Mouse (Mus musculus): Measurements from ENCODE around the gene Col17a1.
A peak's percentile ranks its signal among the peaks of the same experiment; 100 is the strongest.

Gene Col17a1

GRCm38 (mm10) chr19:47691994-47692393 is at the start of gene Col17a1:
TSS of gene Col17a1 (minus strand) at chr19:47692094.
- no peak for DNase-seq (ENCODE audit: low spot score in 2 of 2)

GRCm38 (mm10) chr19:47731931-47732330 is 40.0 kb upstream of the Col17a1 start:
- peak in 1 of 2 experiments; percentile 61 for DNase-seq (ENCODE audit: low spot score in 2 of 2)

- peak; percentile 98 to 99 for DNase-seq (ENCODE audit: low spot score in 2 of 2)
Observed at GRCm38 (mm10) chr19:47731071-47731881, 39.4 kb upstream of the Col17a1 start, which contains the start of gene Sfr1. TSS of gene Sfr1 (plus strand) at chr19:47731682.

- peak; percentile 59 to 76 for DNase-seq (ENCODE audit: low spot score in 2 of 2)
Observed at GRCm38 (mm10) chr19:47730691-47731070, 38.8 kb upstream of the Col17a1 start.

GRCm38 (mm10) chr19:47725643-47726140 is 33.8 kb upstream of the Col17a1 start:
- no peak for DNase-seq (ENCODE audit: low spot score in 2 of 2)

GRCm38 (mm10) chr19:47724903-47725302 is 33.0 kb upstream of the Col17a1 start:
- no peak for DNase-seq (ENCODE audit: low spot score in 2 of 2)

GRCm38 (mm10) chr19:47722471-47722870 is 30.6 kb upstream of the Col17a1 start:
- no peak for DNase-seq (ENCODE audit: low spot score in 2 of 2)

- no peak for DNase-seq (ENCODE audit: low spot score in 2 of 2)
Observed at GRCm38 (mm10) chr19:47719147-47719546, 27.3 kb upstream of the Col17a1 start.

GRCm38 (mm10) chr19:47716144-47716543 is 24.2 kb upstream of the Col17a1 start:
- no peak for DNase-seq (ENCODE audit: low spot score in 2 of 2)

- peak in 1 of 2 experiments; percentile 11 for DNase-seq (ENCODE audit: low spot score in 2 of 2)
Observed at GRCm38 (mm10) chr19:47713457-47713856, 21.6 kb upstream of the Col17a1 start.

GRCm38 (mm10) chr19:47710376-47710775 is 18.5 kb upstream of the Col17a1 start:
- peak in 1 of 2 experiments; percentile 34 for DNase-seq (ENCODE audit: low spot score in 2 of 2)

GRCm38 (mm10) chr19:47705772-47706309 is 13.9 kb upstream of the Col17a1 start:
- no peak for DNase-seq (ENCODE audit: low spot score in 2 of 2)

- DNase-seq (ENCODE audit: low spot score in 2 of 2): no peak
Observed at GRCm38 (mm10) chr19:47705080-47705771, 13.3 kb upstream of the Col17a1 start.

- no peak for DNase-seq (ENCODE audit: low spot score in 2 of 2)
Observed at GRCm38 (mm10) chr19:47700509-47700908, 8.6 kb upstream of the Col17a1 start.

GRCm38 (mm10) chr19:47699743-47700142 is 7.8 kb upstream of the Col17a1 start:
- DNase-seq (ENCODE audit: low spot score in 2 of 2): no peak

- no peak for DNase-seq (ENCODE audit: low spot score in 2 of 2)
Observed at GRCm38 (mm10) chr19:47698266-47698665, 6.4 kb upstream of the Col17a1 start.

GRCm38 (mm10) chr19:47697067-47697466 is 5.2 kb upstream of the Col17a1 start:
- DNase-seq (ENCODE audit: low spot score in 2 of 2): no peak

GRCm38 (mm10) chr19:47696411-47696810 is 4.5 kb upstream of the Col17a1 start:
- no peak for DNase-seq (ENCODE audit: low spot score in 2 of 2)

GRCm38 (mm10) chr19:47695725-47696124 is 3.8 kb upstream of the Col17a1 start:
- DNase-seq (ENCODE audit: low spot score in 2 of 2): no peak

GRCm38 (mm10) chr19:47689592-47689991 is 2.3 kb downstream of the Col17a1 start:
- no peak for DNase-seq (ENCODE audit: low spot score in 2 of 2)

GRCm38 (mm10) chr19:47678675-47679074 is 13.2 kb downstream of the Col17a1 start:
- peak; percentile 40 to 71 for DNase-seq (ENCODE audit: low spot score in 2 of 2)

- DNase-seq (ENCODE audit: low spot score in 2 of 2): peak in 1 of 2 experiments; percentile 20
Observed at GRCm38 (mm10) chr19:47674419-47674818, 17.5 kb downstream of the Col17a1 start.
